Mouse (Mus musculus) CH12.LX (cell line): ENCODE measurements around the gene Trim41.

Source experiments
- CTCF ChIP-seq, 2 experiments: IDR thresholded peaks in 1 of 2; conservative IDR thresholded peaks in 1 of 2; 2 replicates each; pipeline ENCODE4 v1.5.1; 2011 to 2012; ENCODE audit warnings: low read depth in 2 of 2, low read length in 2 of 2, improper control_type of control experiment in 1 of 2, inconsistent platforms in 1 of 2, mild to moderate bottlenecking in 1 of 2, moderate library complexity in 1 of 2
- ELF1 ChIP-seq: IDR thresholded peaks from 2 replicates; pipeline ENCODE4 v1.6.1; 2014; ENCODE audit warnings: low read depth, mild to moderate bottlenecking, inconsistent platforms, low read length, improper control_type of control experiment

GRCm38 (mm10) chr11:48830279-48830678 is 13.1 kb upstream of the Trim41 start:
- no peak for TF ChIP-seq ELF1
- TF ChIP-seq CTCF (conservative IDR thresholded peaks at IDR 0.05 in 1 of 2, IDR thresholded peaks at IDR 0.05 in 1 of 2; ENCODE audit: low read depth in 2 of 2, low read length in 2 of 2), result no peak
